Mouse (Mus musculus) neural tube, embryonic 14.5 days (tissue): Measurements from ENCODE around the gene Sept5. TPM values are rescaled to one million over a fixed set of nuclear protein-coding genes. Genes with fewer than 3 reads are reported as not detected.

Experiments
- ATAC-seq: fragments of 200-750 bp; cut with Nextera tagmentation; 2 replicates; pipeline ENCODE4 v1.8.0; 2017; ENCODE audit warnings: low read depth, mild to moderate bottlenecking, moderate TSS enrichment, moderate library complexity
- H3K27ac ChIP-seq: fragments of 300-500 bp; sonication (generic); 2 replicates; pipeline ENCODE4 v1.5.1; 2014; ENCODE audit warnings: low read depth, mild to moderate bottlenecking, control low read depth, low read length, moderate library complexity, mixed read lengths
- H3K27me3 ChIP-seq: fragments of 300-500 bp; sonication (generic); 2 replicates; pipeline ENCODE4 v1.6.1; 2014; ENCODE audit warnings: low read length; ENCODE audit not compliant: control insufficient read depth, insufficient read depth
- H3K36me3 ChIP-seq: fragments of 300-500 bp; sonication (generic); 2 replicates; pipeline ENCODE4 v1.6.1; 2014; ENCODE audit warnings: low read length, mixed read lengths; ENCODE audit not compliant: control insufficient read depth, insufficient read depth
- H3K4me1 ChIP-seq: fragments of 300-500 bp; sonication (generic); 2 replicates; pipeline ENCODE4 v1.6.1; 2014; ENCODE audit warnings: low read length; ENCODE audit not compliant: control insufficient read depth, insufficient read depth
- H3K4me2 ChIP-seq: fragments of 300-500 bp; sonication (generic); 2 replicates; pipeline ENCODE4 v1.6.1; 2014; ENCODE audit warnings: mild to moderate bottlenecking, low read depth, low read length, control low read depth
- H3K4me3 ChIP-seq: fragments of 300-500 bp; sonication (generic); 2 replicates; pipeline ENCODE4 v1.5.1; 2014; ENCODE audit warnings: low read depth, low read length, control low read depth, mixed read lengths
- H3K9ac ChIP-seq: fragments of 300-500 bp; sonication (generic); replicated peaks from 2 replicates; pipeline ENCODE4 v1.6.1; 2014; ENCODE audit warnings: low read depth, mild to moderate bottlenecking, control low read depth, low read length, mixed read lengths
- H3K9me3 ChIP-seq: fragments of 300-500 bp; sonication (generic); 2 replicates; pipeline ENCODE4 v1.6.1; 2016; ENCODE audit warnings: low read length; ENCODE audit not compliant: control insufficient read depth
- WGBS: fragments of 180-500 bp; shearing (Covaris S2); extraction: QIAGEN DNeasy Blood & Tissue Kit; methylation state at CpG from one replicate; pipeline ENCODE4 v1.1.7; 2014; 5-methylcytosine and 5-hydroxymethylcytosine counted together
- polyA plus RNA-seq: library from polyadenylated mRNA; unstranded; fragments of >200 nt; fragmentation: Nextera tagmentation; extraction: Ambion mirVana; gene quantifications from 2 replicates; pipeline ENCODE4 v1.2.1, GENCODE M21; 2014

Gene Sept5
- polyA plus RNA-seq, 1 experiment from 2014 or later, result 179 TPM

DNA sequence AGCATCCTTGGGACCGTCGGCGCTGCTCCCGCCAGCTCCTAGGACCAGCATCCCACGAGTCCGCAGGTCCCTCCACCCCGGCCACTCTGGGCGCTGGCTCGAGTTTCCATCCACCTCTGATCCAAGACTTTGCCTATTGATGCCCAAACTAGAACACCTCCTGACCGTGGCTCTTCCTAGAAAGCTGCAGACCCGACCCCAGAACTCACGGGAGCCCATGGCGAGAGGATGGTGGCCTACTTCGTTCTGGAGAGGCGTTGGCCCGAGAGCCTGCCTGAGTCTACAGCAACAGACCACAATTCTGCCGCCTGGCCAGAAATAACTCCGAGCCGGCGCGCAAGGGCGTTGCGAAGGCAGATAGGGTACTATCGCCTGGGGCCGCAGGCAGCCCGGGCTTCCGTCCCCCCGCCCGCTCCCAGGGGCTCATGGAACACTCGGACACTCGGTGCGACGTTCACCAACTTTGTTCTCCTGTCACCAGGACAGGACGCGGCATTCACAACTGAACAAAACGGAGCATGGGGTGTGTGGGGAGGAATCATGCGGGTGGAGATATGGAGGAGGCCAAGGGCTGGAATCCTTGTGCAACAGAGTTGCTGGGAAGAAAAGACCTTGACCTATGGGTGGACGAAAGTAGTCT, 8.3 kb downstream of the Sept5 start:
- ATAC-seq, result no peak
- H3K9me3 ChIP-seq, result no peaks in the 10 kb centered on the region
- peaks cover 29% of the 10 kb centered on the region for H3K36me3 ChIP-seq
- WGBS, result 6% methylated on average over 38 of the region's 38 CpGs
- peak overlapping the region; percentile 63 for H3K4me2 ChIP-seq
- peaks cover 69% of the 10 kb centered on the region for H3K27me3 ChIP-seq
- peaks cover 17% of the 10 kb centered on the region for H3K4me1 ChIP-seq
- H3K27ac ChIP-seq, result no peak overlapping the region
- H3K9ac ChIP-seq, result no peak overlapping the region; the same call in 1 of the 2 replicates
- peak overlapping the region; percentile 31; the same call in 1 of the 2 replicates for H3K4me3 ChIP-seq

DNA sequence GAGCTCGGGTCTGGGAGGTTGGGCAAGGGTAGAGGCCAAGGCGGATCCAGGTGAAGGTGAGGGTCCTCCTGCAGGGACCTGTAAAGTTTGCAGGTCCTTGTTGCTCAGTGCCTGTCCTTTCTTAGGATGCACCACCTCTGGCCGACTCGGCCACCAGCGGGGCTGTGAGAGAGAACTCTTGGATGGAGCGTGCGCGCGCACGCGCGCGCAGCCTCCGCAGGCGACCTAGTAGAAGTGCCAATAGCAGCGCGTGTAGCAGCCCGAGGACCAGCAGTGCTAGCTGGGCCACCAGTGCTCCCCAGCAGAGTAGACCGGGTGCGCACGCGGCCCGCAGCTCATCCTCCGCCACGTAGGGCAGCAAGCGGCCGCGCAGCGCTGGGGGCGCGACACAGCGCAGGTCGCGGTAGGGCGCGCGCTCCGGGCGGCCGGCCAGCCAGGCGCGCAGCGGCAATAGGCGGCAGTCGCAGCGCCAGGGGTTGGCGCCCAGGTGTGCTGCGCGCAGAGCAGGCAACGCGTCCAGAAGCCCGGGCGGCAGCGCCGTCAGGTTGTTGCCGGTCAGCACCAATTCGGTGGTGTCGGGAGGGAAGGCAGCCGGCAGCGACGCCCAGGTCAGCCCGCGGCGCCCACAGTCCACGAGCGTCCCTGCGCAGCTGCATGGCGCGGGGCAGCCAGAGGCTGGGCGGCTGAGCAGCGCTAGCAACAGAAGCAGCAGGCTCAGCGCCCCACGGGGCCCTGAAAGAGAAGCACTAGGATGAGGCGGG, 9.0 kb downstream of the Sept5 start:
- H3K9ac ChIP-seq, result no peak overlapping the region; the same call in 1 of the 2 replicates
- H3K27ac ChIP-seq, result no peak overlapping the region
- H3K27me3 ChIP-seq, result peaks cover 65% of the 10 kb centered on the region
- no peaks in the 10 kb centered on the region for H3K9me3 ChIP-seq
- peak overlapping the region; percentile 63 for H3K4me2 ChIP-seq
- peaks cover 11% of the 10 kb centered on the region for H3K4me1 ChIP-seq
- H3K36me3 ChIP-seq, result peaks cover 29% of the 10 kb centered on the region
- ATAC-seq, result peak; percentile 36; the same call in 1 of the 2 replicates
- 2% methylated on average over 73 of the region's 74 CpGs for WGBS
- H3K4me3 ChIP-seq, result peak overlapping the region; percentile 31

DNA sequence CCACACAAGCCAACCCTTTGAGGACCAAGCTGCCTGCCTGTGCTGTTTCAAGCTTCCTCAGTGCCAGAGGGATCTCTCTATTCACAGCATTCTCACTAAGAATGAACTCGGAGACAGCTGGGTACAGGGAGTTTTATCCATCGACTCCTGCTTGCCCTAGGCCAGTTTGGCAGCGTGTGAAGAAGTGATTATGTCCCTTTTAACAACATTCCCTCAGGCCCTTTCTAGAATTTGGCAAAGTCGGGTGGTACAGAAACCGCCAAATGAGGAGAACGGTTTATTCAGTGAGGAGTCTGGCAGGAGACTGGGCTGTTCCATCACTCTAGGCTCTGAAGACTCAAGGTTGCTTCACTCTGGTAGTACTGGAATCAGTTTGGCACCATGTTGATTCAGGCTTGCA, 9.6 kb downstream of the Sept5 start:
- no peak for ATAC-seq
- Histone ChIP-seq H3K36me3 (peaks cover 29% of the 10 kb centered on the region), H3K9me3 (no peaks in the 10 kb centered on the region), H3K27me3 (peaks cover 60% of the 10 kb centered on the region), H3K9ac (no peak overlapping the region), H3K27ac (no peak overlapping the region), H3K4me2 (no peak overlapping the region), H3K4me1 (peaks cover 9% of the 10 kb centered on the region), H3K4me3 (no peak overlapping the region)
- WGBS, result 22% methylated on average over 6 of the region's 6 CpGs

DNA sequence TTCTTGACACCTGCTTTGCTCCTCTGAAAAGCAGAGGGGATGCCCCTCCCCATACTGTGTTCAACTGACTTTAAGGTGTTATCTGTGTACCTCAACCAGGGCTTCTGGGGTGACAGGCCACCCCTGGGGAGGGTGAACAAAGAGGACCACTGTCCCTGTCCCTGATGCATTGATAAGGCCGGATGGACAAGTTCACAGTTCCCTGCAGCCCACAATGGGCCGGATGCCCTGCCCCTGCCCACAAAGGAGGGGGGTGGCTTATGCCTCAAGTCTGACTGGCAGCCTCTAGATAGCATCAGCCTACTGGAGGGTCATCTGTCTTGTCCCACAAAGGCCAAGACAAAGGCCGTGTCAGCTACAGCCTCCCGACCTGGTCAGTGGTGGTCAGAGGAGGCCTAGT, 10.6 kb downstream of the Sept5 start:
- no peak for ATAC-seq
- peaks cover 18% of the 10 kb centered on the region for H3K36me3 ChIP-seq
- peaks cover 50% of the 10 kb centered on the region for H3K27me3 ChIP-seq
- no peak overlapping the region for H3K9ac ChIP-seq
- no peak overlapping the region for H3K4me3 ChIP-seq
- no peak overlapping the region for H3K27ac ChIP-seq
- peaks cover 9% of the 10 kb centered on the region for H3K4me1 ChIP-seq
- H3K9me3 ChIP-seq, result no peaks in the 10 kb centered on the region
- 33% methylated on average over 4 of the region's 4 CpGs for WGBS
- no peak overlapping the region for H3K4me2 ChIP-seq

DNA sequence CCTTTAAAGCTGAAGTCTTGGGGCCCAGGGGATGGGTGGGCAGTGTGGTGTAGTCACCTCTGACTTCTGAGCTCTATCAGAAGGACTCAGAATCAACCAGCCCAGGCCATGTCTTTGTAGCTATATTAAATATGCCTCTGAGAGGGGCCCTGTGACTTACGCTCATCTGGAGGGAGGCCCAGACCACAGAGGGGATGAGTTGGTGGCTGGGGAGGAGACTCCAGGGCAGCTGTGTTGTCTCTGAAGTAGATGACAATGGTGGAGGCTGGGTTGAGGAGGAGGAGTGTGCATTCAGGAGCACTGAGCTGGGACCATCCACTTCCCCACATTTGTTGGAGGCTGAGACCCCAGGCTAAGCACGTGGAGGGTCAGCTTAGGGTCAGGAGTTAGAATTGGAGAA, 11.5 kb downstream of the Sept5 start:
- Histone ChIP-seq H3K4me2 (no peak overlapping the region), H3K27ac (no peak overlapping the region), H3K36me3 (peaks cover 10% of the 10 kb centered on the region), H3K27me3 (peaks cover 42% of the 10 kb centered on the region), H3K9me3 (no peaks in the 10 kb centered on the region), H3K4me1 (peaks cover 9% of the 10 kb centered on the region), H3K4me3 (no peak overlapping the region), H3K9ac (no peak overlapping the region)
- no peak for ATAC-seq
- WGBS, result 57% methylated on average over 2 of the region's 2 CpGs

DNA sequence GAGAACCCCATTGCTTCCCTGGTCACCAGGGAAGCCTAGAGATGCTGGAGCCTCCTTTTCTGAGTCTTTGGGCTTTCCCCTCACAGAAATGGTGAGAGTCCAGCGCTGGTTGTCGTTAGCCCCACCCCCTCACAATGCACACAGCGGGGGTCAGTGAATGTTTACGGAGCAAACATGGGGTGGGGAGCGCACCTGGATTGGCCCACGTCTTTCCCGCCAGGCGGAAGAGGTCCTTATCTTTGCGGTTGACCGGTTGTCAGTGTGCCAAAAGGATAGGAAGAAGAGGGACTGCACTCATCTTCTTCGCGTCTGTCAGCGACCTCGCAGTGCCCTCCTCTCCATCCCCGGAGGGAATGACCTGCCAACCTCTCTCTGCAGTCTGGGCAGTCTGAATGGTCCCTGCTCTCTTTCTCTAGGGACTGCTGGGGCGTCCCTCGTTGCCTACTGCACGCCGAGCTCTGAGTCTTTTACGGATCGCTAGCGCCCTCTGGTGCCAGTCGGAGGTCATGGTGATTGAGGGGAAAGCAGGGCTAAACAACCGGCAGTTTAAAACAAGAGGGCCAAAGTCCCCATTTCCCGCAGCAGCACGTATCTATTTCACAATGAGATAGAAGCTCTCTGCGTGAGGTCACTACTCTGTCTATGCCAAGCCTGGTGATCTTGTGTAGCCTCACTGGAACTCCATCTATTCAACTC, 12.2 kb downstream of the Sept5 start:
- 3% methylated on average over 27 of the region's 27 CpGs for WGBS

DNA sequence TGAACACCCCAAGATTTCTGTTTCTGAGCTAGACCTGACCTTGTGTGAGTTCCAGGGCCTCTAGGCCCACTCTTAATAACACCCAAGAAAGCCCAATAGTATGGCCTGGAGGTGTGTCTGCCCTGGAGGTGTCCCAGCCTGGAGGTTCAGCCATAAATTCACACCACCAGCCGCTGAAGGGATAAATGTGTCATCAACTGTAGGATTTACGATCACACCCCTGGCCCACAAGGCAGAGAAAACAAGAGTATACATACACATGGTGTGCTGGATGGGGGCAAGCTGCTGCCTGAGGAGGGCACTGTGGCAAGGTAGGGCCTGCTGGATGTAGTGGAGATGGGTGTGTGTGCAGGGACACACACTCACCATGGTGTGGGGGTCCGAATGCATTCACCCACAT, 16.5 kb downstream of the Sept5 start:
- Histone ChIP-seq H3K4me1 (no peaks in the 10 kb centered on the region), H3K4me2 (no peak overlapping the region), H3K9me3 (no peaks in the 10 kb centered on the region), H3K27ac (no peak overlapping the region), H3K9ac (no peak overlapping the region), H3K36me3 (no peaks in the 10 kb centered on the region), H3K4me3 (no peak overlapping the region), H3K27me3 (no peaks in the 10 kb centered on the region)
- ATAC-seq, result no peak
- WGBS, result 60% methylated on average over 3 of the region's 3 CpGs

More for the DNA sequence above, 12.2 kb downstream of the Sept5 start:
- Histone ChIP-seq H3K4me2 (peak overlapping the region; percentile 52), H3K27ac (no peak overlapping the region), H3K9me3 (no peaks in the 10 kb centered on the region), H3K36me3 (peaks cover 2% of the 10 kb centered on the region), H3K27me3 (peaks cover 34% of the 10 kb centered on the region), H3K4me1 (peaks cover 9% of the 10 kb centered on the region), H3K9ac (peak overlapping the region; percentile 21; the same call in 1 of the 2 replicates), H3K4me3 (peak overlapping the region; percentile 3; the same call in 1 of the 2 replicates)
- ATAC-seq, result peak; percentile 56

DNA sequence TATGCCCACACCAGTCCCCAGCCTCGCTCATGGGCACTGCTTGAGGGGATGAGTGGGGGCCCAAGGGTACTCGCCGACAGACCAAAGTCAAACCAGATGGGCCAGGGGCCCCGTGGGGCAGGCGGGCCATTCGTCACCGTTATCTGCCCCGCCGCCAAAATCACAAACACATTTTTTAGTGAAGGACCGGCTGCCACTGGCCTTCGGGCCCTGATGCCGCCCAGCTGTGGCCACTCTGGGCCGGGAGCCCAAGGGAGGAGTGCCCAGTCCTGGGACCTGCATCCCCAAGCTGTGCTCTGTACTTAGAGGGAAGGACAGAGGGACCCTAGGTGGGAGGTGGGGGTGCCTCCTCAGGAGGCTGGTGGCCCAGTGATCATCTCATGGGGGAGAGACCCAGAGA, 18.0 kb downstream of the Sept5 start:
- WGBS, result 49% methylated on average over 13 of the region's 13 CpGs
- 0 out of 2 replicates have a peak, but pooled peaks cover 3% of the 10 kb centered on the region for H3K27me3 ChIP-seq
- H3K36me3 ChIP-seq, result no peaks in the 10 kb centered on the region
- H3K27ac ChIP-seq, result no peak overlapping the region
- H3K9me3 ChIP-seq, result no peaks in the 10 kb centered on the region
- no peak overlapping the region for H3K9ac ChIP-seq
- ATAC-seq, result no peak
- no peak overlapping the region for H3K4me3 ChIP-seq
- no peak overlapping the region for H3K4me2 ChIP-seq
- no peaks in the 10 kb centered on the region for H3K4me1 ChIP-seq

DNA sequence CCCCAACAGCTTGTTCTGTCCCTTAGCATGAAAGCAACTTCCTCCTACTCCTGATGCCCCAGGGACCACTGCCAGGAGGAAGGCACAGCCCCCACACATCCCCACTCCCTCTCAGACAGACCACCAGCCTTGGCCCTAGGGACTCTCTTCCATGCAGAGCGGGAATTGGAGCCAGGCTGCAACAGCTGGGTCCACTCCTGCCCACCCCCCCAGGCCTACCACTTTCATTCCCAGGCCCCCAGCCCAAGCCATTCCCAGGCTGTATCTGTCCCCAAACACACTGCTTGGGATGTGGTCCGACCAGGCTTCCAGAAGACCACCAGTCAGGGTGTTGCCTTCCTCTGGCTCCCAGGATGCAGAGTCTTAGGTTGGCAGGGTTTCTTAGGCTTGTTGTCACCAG, 20.7 kb downstream of the Sept5 start:
- ATAC-seq, result no peak
- no peaks in the 10 kb centered on the region for H3K9me3 ChIP-seq
- H3K4me1 ChIP-seq, result no peaks in the 10 kb centered on the region
- no peak overlapping the region for H3K4me3 ChIP-seq
- H3K27me3 ChIP-seq, result 0 out of 2 replicates have a peak, but pooled peaks cover 3% of the 10 kb centered on the region
- H3K9ac ChIP-seq, result no peak overlapping the region
- H3K36me3 ChIP-seq, result no peaks in the 10 kb centered on the region
- WGBS, result 73% methylated on average over 2 of the region's 2 CpGs
- H3K27ac ChIP-seq, result no peak overlapping the region
- no peak overlapping the region for H3K4me2 ChIP-seq
